Mouse (Mus musculus): ENCODE measurements around the gene Borcs8. TPM values are rescaled to one million over a fixed set of nuclear protein-coding genes. Genes with fewer than 3 reads are reported as not detected.

Gene Borcs8
- 21.4 and 23.4 TPM in 2 replicates for polyA plus RNA-seq (2015; fragmentation: Nextera tagmentation; extraction: Ambion mirVana)

GRCm38 (mm10) chr8:70139026-70139857 is at the start of gene Borcs8, which contains the start of the genes Rfxank and Mef2b:
Borcs8 (plus strand) TSS chr8:70139499.
Rfxank (minus strand) TSS chr8:70139154.
Mef2b (plus strand) TSS chr8:70139711.
- ATAC-seq (ENCODE audit: low read depth) = peak; percentile 97
- peaks cover 21% of the 10 kb centered on the region for H3K4me1 ChIP-seq (ENCODE audit: control insufficient read depth, low read depth, low read length)
- peak within 1 kb of the TSS; percentile 84 for H3K4me2 ChIP-seq (ENCODE audit: low read depth, low read length)
- WGBS (ENCODE audit: insufficient replicate concordance) = under 1% methylated on average over 46 of the region's 46 CpGs
- H3K36me3 ChIP-seq (ENCODE audit: control insufficient read depth, insufficient read depth) = peaks cover 10% of the 10 kb centered on the region
- H3K4me3 ChIP-seq (ENCODE audit: low read depth, low read length) = peak within 1 kb of the TSS; percentile 93
- no peaks in the 10 kb centered on the region for H3K27me3 ChIP-seq (ENCODE audit: control insufficient read depth, insufficient read depth, low read depth, low read length)
- H3K9me3 ChIP-seq (replicated peaks; ENCODE audit: control insufficient read depth, low read length) = no peaks in the 10 kb centered on the region
- H3K9ac ChIP-seq (ENCODE audit: low read depth, low read length) = peak within 1 kb of the TSS; percentile 86
- H3K27ac ChIP-seq (ENCODE audit: low read length) = peak within 1 kb of the TSS; percentile 96

- no peak overlapping the region for H3K27ac ChIP-seq (ENCODE audit: low read length)
- H3K36me3 ChIP-seq (ENCODE audit: control insufficient read depth, insufficient read depth) = no peaks in the 10 kb centered on the region
- no peak overlapping the region for H3K4me2 ChIP-seq (ENCODE audit: low read depth, low read length)
- no peak overlapping the region for H3K4me3 ChIP-seq (ENCODE audit: low read depth, low read length)
- peaks cover 28% of the 10 kb centered on the region for H3K27me3 ChIP-seq (ENCODE audit: control insufficient read depth, insufficient read depth, low read depth, low read length)
- no peak for ATAC-seq (ENCODE audit: low read depth)
- H3K9me3 ChIP-seq (replicated peaks; ENCODE audit: control insufficient read depth, low read length) = no peaks in the 10 kb centered on the region
- no peaks in the 10 kb centered on the region for H3K4me1 ChIP-seq (ENCODE audit: control insufficient read depth, low read depth, low read length)
- H3K9ac ChIP-seq (ENCODE audit: low read depth, low read length) = no peak overlapping the region
- WGBS (ENCODE audit: insufficient replicate concordance) = 49% methylated on average over 8 of the region's 8 CpGs
Observed at GRCm38 (mm10) chr8:70092786-70093185, 46.5 kb upstream of the Borcs8 start.

GRCm38 (mm10) chr8:70099276-70099675 is 40.0 kb upstream of the Borcs8 start:
- Histone ChIP-seq H3K4me2 (ENCODE audit: low read depth, low read length) (no peak overlapping the region), H3K9ac (ENCODE audit: low read depth, low read length) (no peak overlapping the region), H3K4me3 (ENCODE audit: low read depth, low read length) (no peak overlapping the region), H3K9me3 (replicated peaks; ENCODE audit: control insufficient read depth, low read length) (no peaks in the 10 kb centered on the region), H3K36me3 (ENCODE audit: control insufficient read depth, insufficient read depth) (no peaks in the 10 kb centered on the region), H3K27ac (ENCODE audit: low read length) (no peak overlapping the region), H3K4me1 (ENCODE audit: control insufficient read depth, low read depth, low read length) (no peaks in the 10 kb centered on the region), H3K27me3 (ENCODE audit: control insufficient read depth, insufficient read depth, low read depth, low read length) (no peaks in the 10 kb centered on the region)
- 53% methylated on average over 8 of the region's 8 CpGs for WGBS (ENCODE audit: insufficient replicate concordance)
- ATAC-seq (ENCODE audit: low read depth) = no peak

- Histone ChIP-seq H3K9me3 (replicated peaks; ENCODE audit: control insufficient read depth, low read length) (no peaks in the 10 kb centered on the region), H3K36me3 (ENCODE audit: control insufficient read depth, insufficient read depth) (no peaks in the 10 kb centered on the region), H3K4me3 (ENCODE audit: low read depth, low read length) (no peak overlapping the region), H3K9ac (ENCODE audit: low read depth, low read length) (no peak overlapping the region), H3K4me1 (ENCODE audit: control insufficient read depth, low read depth, low read length) (no peaks in the 10 kb centered on the region), H3K27me3 (ENCODE audit: control insufficient read depth, insufficient read depth, low read depth, low read length) (no peaks in the 10 kb centered on the region), H3K4me2 (ENCODE audit: low read depth, low read length) (no peak overlapping the region), H3K27ac (ENCODE audit: low read length) (no peak overlapping the region)
- WGBS (ENCODE audit: insufficient replicate concordance) = 57% methylated on average over 8 of the region's 8 CpGs
- ATAC-seq (ENCODE audit: low read depth) = no peak
Observed at GRCm38 (mm10) chr8:70100241-70100640, 39.1 kb upstream of the Borcs8 start.

GRCm38 (mm10) chr8:70104506-70104905 is 34.8 kb upstream of the Borcs8 start:
- Histone ChIP-seq H3K4me3 (ENCODE audit: low read depth, low read length) (no peak overlapping the region), H3K27ac (ENCODE audit: low read length) (no peak overlapping the region), H3K4me1 (ENCODE audit: control insufficient read depth, low read depth, low read length) (no peaks in the 10 kb centered on the region), H3K36me3 (ENCODE audit: control insufficient read depth, insufficient read depth) (no peaks in the 10 kb centered on the region), H3K27me3 (ENCODE audit: control insufficient read depth, insufficient read depth, low read depth, low read length) (no peaks in the 10 kb centered on the region), H3K4me2 (ENCODE audit: low read depth, low read length) (no peak overlapping the region), H3K9me3 (replicated peaks; ENCODE audit: control insufficient read depth, low read length) (no peaks in the 10 kb centered on the region), H3K9ac (ENCODE audit: low read depth, low read length) (no peak overlapping the region)
- ATAC-seq (ENCODE audit: low read depth) = 0 out of 2 replicates have a peak, but pooled peaks have one; percentile 39
- 14% methylated on average over 6 of the region's 6 CpGs for WGBS (ENCODE audit: insufficient replicate concordance)

GRCm38 (mm10) chr8:70104922-70105321 is 34.4 kb upstream of the Borcs8 start:
- no peaks in the 10 kb centered on the region for H3K36me3 ChIP-seq (ENCODE audit: control insufficient read depth, insufficient read depth)
- no peak overlapping the region for H3K4me3 ChIP-seq (ENCODE audit: low read depth, low read length)
- H3K9me3 ChIP-seq (replicated peaks; ENCODE audit: control insufficient read depth, low read length) = no peaks in the 10 kb centered on the region
- H3K4me2 ChIP-seq (ENCODE audit: low read depth, low read length) = no peak overlapping the region
- no peak overlapping the region for H3K9ac ChIP-seq (ENCODE audit: low read depth, low read length)
- ATAC-seq (ENCODE audit: low read depth) = no peak
- H3K27ac ChIP-seq (ENCODE audit: low read length) = no peak overlapping the region
- 51% methylated on average over 7 of the region's 7 CpGs for WGBS (ENCODE audit: insufficient replicate concordance)
- H3K27me3 ChIP-seq (ENCODE audit: control insufficient read depth, insufficient read depth, low read depth, low read length) = 0 out of 2 replicates have a peak, but pooled peaks cover under 1% of the 10 kb centered on the region
- no peaks in the 10 kb centered on the region for H3K4me1 ChIP-seq (ENCODE audit: control insufficient read depth, low read depth, low read length)

GRCm38 (mm10) chr8:70110451-70110850 is 28.8 kb upstream of the Borcs8 start:
- Histone ChIP-seq H3K36me3 (ENCODE audit: control insufficient read depth, insufficient read depth) (no peaks in the 10 kb centered on the region), H3K4me2 (ENCODE audit: low read depth, low read length) (no peak overlapping the region), H3K9me3 (replicated peaks; ENCODE audit: control insufficient read depth, low read length) (no peaks in the 10 kb centered on the region), H3K9ac (ENCODE audit: low read depth, low read length) (no peak overlapping the region), H3K4me3 (ENCODE audit: low read depth, low read length) (no peak overlapping the region), H3K27me3 (ENCODE audit: control insufficient read depth, insufficient read depth, low read depth, low read length) (peaks cover 49% of the 10 kb centered on the region), H3K27ac (ENCODE audit: low read length) (no peak overlapping the region), H3K4me1 (ENCODE audit: control insufficient read depth, low read depth, low read length) (no peaks in the 10 kb centered on the region)
- 59% methylated on average over 2 of the region's 2 CpGs for WGBS (ENCODE audit: insufficient replicate concordance)
- ATAC-seq (ENCODE audit: low read depth) = no peak

GRCm38 (mm10) chr8:70111192-70111795 is 28.0 kb upstream of the Borcs8 start:
- no peak overlapping the region for H3K9ac ChIP-seq (ENCODE audit: low read depth, low read length)
- H3K4me1 ChIP-seq (ENCODE audit: control insufficient read depth, low read depth, low read length) = no peaks in the 10 kb centered on the region
- peaks cover 52% of the 10 kb centered on the region for H3K27me3 ChIP-seq (ENCODE audit: control insufficient read depth, insufficient read depth, low read depth, low read length)
- no peak overlapping the region for H3K27ac ChIP-seq (ENCODE audit: low read length)
- no peak overlapping the region for H3K4me3 ChIP-seq (ENCODE audit: low read depth, low read length)
- ATAC-seq (ENCODE audit: low read depth) = no peak
- H3K36me3 ChIP-seq (ENCODE audit: control insufficient read depth, insufficient read depth) = no peaks in the 10 kb centered on the region
- WGBS (ENCODE audit: insufficient replicate concordance) = 37% methylated on average over 23 of the region's 23 CpGs
- H3K4me2 ChIP-seq (ENCODE audit: low read depth, low read length) = no peak overlapping the region
- no peaks in the 10 kb centered on the region for H3K9me3 ChIP-seq (replicated peaks; ENCODE audit: control insufficient read depth, low read length)

Measured in liver, embryonic 16.5 days (tissue).